Mouse (Mus musculus) lung, adult 2 months (tissue): ENCODE data around the gene Prr36.

Experiments used
- CTCF ChIP-seq: fragments of 200-500 bp; IDR thresholded peaks from 2 replicates; pipeline ENCODE4 v1.5.1; 2011; ENCODE audit warnings: mild to moderate bottlenecking, low read length, control low read depth; ENCODE audit not compliant: insufficient read depth
- POLR2A ChIP-seq: fragments of 200-500 bp; IDR thresholded peaks from 2 replicates; pipeline ENCODE4 v1.6.1; 2011; ENCODE audit warnings: low read depth, mild to moderate bottlenecking, control low read depth, low read length, borderline replicate concordance; ENCODE audit errors: extremely low read depth

DNA sequence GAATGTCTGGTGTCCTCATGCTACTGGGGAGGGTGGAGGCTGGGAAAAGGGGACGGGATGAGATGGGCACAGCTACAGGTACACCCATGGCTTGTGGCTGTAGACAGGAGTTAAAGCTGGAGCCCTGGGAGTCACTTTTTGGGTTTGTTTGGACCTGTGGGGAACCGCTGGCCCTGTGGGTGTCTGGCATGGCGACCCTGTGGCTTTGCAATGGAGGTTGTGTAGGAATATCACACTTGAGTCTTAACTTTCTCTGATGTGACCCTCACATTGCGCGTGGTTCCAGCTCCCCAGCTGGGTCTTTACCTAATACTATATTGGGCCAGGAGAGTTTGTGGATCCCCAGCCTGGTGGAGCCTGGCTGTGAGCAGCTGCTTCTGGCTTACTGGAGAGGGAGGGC is 27.8 kb upstream of the Prr36 start:
- TF ChIP-seq CTCF (no peak), POLR2A (no peak)
